Mouse (Mus musculus) brain, adult 2 months (tissue): ENCODE data around the gene Eif4e3.

ENCODE experiments used
- DNase-seq: peaks from one replicate; pipeline ENCODE4 v3.0.0; 2011; ENCODE audit warnings: low read depth, low spot score

The Eif4e3 gene

DNA sequence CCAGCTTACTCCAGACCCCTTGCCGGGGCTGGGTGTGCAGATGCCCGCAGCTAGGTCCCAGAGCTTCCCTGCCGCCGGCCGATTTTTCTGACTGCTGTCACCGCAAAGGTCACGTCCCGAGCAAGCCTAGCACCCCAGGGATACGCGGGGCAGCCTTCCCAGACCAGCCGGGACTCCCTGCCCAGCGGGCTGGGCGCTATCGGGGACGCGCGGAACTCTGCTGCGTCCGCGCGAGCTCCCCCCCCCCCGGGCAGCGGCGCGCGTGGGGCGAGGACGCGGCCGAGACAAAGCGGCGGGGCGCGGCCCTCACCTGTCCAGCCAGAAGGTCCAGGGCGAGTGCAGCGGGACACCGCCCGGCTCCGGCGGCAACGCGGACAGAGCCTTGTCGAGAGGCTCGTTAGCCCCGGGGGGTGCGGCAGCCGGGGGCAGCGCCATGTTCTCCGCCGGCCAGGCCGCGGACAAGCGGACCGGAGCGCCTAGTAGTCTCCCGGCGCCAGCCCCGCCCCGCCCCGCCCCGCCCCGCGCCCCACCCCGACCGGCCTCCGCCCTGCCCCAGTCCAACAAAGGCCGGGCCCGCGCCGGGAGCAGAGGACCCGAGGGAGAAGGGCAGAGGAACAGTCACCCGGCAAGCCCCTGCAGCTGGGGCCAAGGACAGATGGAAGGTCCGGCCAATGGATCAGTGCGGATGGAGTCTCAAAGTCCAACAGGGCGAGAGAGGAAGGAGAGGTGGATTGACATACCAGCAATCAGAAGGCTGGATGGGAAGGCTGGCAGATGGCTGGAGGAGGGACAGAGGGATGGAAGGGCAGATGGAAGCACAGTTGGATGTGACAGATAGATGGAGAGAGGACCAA lies at the start of gene Eif4e3, which contains the start of gene Gm20696:
Gene Eif4e3 (minus strand): TSS at position 454 of the 854 bp plus-strand sequence.
Gene Gm20696 (minus strand): TSS at position 480 of the 854 bp plus-strand sequence.
- peak; percentile 98 for DNase-seq

DNA sequence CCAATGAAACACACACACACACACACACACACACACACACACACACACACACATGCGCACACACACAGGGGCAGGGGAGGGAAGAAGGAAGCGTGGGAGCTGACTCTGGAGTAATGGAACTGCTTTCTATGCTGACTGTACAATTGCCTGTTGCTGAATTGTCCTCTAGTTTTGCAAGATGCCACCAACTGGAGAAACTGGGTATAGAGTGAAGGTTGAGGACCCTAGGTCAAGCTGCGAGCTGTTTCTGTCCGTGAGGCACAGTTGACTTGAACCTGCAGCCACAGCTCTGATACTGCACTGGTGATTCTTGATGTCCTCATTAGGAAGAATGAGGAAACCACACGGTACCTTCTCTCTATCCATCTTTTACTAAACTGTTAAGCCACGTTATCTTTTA lies 49.3 kb upstream of the Eif4e3 start:
- no peak for DNase-seq

DNA sequence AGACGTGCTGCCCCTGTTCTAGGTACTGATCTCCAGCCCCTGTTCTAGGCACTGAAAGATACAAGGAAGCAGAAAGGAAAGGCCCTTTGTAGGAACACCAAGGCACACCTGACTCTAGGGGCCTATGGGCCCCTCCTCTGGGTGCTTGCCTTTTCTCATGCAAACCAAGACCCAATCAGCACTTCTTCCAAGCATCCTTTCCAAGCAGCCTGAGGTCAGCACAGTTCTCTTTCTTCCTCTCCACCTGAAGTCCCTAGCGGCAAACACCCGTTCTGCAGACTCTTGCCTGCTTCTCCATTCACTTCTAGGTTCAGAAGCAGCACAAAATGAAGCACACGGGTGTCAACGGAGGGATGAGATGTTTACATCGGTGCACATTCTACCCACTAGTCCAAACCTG lies 48.6 kb upstream of the Eif4e3 start:
- DNase-seq = no peak

DNA sequence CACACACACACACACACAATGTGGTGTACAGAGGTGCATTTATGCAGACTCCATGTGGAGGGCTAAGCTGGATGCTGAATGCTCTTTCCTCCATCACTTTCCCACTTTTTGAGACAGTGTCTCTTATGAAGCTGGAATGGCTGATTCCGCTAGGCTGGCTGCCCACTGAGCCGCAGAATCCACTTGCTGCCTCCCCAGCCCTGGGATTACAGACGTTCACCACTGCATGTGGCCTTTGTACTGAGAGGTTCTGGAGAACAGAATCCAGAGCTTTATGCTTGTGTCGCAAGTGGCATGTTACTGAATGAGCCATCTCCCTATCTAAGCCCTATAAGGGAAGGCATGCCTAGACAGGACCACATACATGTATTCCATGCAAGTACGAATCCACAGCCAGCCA lies 46.7 kb upstream of the Eif4e3 start:
- no peak for DNase-seq

DNA sequence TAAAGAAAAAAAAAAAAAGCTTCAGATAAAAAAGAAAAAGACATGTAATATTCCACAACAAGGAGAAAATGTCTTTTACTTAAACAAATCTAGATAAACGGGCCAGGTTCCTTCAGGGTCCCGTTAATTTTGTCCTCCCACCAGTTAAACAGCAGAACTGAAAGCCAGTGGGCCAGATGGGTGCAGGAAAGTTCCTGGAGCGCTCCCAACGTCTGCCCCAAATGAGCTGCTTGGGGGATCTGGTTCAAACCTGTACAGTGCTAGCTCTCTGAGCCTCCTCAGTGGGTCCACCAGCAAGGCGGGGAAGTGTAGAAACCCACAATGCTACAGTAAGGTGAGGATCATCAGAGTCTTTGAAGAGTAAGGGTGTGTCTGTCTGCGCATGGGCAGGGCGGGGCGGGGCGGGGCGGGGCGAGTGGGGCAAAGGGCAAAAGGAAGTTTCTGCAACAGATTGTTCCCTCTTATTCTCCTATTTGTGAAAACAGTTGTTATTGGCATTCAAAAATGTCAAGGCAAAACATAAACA lies 45.1 kb upstream of the Eif4e3 start:
- DNase-seq = no peak

DNA sequence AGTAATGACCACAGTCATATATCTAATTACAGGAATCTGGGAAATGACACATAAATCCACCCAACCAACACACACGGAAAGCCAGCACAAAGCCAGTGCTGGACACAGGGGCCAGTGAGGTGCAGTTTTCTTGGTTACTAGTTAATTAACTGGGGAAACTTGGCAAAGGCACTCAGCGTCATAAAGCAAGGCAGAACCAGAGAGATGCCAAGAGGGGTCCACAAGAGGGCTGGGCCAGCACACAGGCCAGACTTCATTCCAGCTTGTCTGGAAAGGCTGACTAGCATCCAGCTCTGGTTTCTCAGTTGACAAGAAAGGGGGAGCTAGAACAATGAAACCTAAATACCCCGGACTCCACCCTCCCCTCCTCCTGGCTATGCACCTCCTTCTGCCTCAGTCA lies 33.9 kb upstream of the Eif4e3 start:
- DNase-seq = no peak

DNA sequence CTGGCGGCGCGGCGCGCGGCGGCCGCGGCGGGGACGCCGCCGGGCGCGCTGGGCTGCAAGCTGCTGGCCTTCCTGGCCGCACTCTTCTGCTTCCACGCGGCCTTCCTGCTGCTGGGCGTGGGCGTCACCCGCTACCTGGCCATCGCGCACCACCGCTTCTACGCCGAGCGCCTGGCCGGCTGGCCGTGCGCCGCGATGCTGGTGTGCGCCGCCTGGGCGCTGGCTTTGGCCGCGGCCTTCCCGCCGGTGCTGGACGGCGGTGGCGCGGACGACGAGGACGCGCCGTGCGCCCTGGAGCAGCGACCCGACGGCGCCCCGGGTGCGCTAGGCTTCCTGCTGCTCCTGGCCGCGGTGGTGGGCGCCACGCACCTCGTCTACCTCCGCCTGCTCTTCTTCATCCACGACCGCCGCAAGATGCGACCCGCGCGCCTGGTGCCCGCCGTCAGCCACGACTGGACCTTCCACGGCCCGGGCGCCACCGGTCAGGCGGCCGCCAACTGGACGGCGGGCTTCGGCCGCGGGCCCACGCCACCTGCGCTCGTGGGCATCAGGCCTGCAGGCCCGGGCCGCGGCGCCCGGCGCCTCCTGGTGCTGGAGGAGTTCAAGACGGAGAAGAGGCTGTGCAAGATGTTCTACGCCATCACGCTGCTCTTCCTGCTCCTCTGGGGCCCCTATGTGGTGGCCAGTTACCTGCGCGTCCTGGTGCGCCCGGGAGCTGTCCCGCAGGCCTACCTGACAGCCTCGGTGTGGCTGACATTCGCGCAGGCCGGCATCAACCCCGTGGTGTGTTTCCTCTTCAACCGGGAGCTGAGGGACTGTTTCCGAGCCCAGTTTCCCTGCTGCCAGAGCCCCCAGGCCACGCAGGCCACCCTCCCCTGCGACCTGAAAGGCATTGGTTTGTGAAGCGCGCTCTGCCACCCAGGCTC lies 26.6 kb upstream of the Eif4e3 start:
- peak; percentile 63 for DNase-seq

DNA sequence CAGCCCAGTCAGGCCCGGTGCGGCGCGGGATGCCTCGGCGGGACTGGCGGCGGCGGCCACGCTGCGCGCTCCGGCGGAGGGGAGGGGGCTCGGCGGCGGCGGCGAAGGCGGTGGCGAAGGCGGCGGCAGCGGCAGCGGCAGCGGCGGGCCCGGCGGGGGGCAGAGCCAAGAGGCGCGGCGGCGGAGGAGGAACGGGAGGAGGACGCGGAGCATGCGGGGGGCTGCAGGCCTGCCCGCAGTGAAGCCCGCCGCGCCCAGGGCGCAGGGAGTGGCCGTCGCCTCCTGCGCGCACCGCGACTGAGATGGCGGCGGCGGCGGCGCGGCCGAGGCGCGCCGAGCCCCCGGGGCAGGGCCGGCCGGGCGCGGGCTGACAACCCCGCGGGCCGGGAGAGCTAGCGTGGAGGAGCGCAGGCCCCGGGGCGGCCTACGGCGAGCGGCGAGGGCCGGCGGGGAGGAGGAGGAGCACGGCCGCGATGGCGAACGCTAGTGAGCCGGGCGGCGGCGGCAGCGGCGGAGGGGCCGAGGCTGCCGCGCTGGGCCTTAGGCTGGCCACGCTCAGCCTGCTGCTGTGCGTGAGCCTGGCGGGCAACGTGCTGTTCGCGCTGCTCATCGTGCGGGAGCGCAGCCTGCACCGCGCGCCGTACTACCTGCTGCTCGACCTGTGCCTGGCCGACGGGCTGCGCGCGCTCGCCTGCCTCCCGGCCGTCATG lies 25.8 kb upstream of the Eif4e3 start, which contains the start of gene Gpr27:
Gene Gpr27 (plus strand): TSS at position 474 of the 710 bp plus-strand sequence.
- DNase-seq = peak; percentile 79

DNA sequence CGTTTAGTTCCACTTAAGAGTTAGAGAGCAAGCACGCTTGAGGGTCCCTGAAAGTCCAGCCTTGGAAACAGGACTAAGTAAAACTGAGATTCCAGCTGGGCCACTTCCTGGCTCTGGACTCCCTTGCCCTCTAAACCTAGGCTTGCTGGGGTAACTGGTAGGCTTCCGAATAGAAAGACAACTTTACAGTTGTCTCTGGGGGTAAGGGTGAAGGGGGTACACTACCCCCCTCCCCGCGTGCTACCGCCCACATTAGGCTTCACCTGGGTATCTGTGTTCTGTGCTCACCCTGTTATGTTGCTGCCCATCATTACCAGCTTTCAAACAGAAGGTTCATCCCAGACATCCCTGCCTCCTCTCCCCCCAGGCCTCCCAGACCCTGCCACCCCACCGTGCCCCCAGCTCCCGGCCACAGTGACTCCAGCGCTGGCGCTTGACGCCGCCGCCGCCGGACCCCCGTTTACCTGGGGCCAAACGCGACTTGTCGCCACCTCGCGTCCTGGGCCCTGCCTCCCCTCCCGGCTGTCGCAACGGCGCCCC lies 25.2 kb upstream of the Eif4e3 start:
- DNase-seq = no peak

DNA sequence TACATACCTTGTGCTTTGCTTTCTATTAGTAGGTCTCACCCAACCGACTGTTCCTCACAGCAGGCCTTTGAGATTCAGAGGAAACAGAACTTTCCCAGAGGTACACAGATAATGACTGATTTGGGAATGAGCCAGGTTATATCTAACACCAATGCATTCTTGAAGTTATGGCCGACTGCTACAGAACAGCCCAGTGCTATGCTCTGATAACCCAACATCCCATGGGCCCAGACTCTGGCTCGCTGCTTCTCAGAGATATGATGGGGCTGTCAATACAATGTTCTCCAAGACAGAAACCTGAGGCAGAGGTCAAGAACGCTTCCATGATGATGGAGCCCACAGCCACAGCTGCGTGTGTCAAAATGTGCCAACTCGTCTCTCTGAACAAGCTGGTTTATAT lies 21.9 kb upstream of the Eif4e3 start:
- DNase-seq = no peak

DNA sequence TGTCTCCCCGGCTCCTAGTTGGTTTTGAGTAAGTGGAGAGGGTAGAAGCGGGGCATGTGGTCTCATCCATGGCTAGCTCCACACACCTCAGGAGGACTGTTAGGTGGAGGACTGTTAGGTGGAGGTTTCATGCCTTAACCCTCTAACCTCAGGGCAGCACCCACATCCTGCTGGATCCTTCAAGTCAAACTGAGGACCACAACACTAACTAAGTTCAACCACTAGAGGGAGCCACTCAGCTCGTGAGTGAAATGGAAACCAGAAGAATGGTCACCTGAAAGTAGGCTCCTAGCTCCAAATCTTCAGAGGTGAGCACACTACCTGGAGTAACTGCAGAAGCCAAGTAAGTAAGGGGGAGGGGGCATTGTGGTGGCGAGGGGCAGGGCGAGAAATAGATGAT lies 18.3 kb upstream of the Eif4e3 start:
- DNase-seq = peak; percentile 68

DNA sequence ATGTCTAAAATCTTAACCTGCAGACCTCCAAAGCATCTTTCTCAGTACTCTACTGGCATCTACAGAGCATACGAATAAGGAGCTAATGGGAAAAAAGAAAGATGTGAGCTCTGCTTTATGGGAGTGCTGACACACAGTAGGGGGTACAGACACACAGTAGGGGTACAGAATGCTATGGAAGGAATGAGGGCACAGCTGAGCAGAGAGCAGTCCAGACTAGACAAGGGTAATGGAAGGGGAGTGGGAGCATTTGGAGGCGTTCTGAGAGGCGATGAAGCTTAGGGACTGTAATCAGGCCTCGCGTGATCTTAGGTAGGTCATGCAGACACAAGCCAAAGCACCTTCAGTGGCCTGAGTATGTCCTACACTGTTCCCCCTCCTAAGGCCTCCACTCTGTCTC lies 17.4 kb upstream of the Eif4e3 start:
- DNase-seq = no peak

DNA sequence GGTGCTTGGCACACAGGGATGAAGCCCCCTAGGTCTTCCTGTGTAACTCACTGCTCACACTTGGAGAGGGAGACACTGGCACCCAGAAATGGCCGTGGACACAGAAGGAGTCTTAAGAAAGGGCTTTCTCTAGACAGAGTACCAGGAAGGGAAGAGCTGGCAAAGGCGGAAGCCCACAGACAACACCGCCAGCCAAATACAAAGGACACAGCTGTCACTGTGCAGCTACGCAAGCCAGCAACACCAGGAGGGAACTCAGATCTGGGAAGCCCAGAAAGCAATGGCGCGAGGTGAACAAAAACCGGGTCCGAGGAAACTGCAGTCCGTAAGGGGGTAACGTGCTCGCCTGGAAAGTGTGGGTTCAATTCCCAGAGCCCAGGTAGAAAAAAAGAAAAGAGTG lies 11.5 kb upstream of the Eif4e3 start:
- peak; percentile 61 for DNase-seq

DNA sequence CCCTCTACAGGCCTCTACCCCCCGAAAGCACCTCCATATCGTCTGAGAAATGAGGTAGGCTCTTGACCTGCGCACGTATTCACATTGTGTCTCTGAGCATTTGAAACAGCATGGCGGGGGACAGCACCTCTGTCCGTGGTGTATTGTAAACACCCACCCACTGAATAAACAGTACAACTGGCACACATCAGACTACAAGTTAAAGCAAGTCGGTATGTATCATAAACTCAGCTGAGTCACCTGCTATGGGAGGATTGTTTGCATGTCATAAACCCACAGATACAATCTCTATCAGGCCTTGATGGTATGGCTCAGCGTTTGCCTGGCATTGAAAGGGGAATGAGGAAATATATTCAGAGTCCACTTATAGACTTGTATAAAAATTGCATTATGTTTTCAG lies 10.8 kb upstream of the Eif4e3 start:
- DNase-seq = no peak

DNA sequence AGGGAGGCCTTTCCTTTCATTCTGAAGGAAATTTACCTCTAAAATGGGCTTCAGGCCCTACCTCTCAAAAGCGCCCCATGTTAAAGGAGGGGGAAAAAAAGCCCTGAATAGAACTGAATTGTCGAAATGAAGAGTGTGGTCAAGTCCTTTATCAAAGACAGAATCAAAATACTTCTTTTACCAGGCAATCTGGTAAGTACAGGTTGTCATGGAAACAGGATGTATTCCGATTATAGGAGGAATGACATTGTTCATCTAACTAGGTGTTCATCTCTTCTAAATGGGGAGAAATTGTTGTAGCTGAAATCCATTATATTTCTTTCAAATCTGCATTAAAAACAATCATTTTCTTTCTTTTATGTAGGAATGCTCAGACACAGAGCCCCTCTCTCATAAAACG lies 7.9 kb upstream of the Eif4e3 start:
- DNase-seq = no peak

DNA sequence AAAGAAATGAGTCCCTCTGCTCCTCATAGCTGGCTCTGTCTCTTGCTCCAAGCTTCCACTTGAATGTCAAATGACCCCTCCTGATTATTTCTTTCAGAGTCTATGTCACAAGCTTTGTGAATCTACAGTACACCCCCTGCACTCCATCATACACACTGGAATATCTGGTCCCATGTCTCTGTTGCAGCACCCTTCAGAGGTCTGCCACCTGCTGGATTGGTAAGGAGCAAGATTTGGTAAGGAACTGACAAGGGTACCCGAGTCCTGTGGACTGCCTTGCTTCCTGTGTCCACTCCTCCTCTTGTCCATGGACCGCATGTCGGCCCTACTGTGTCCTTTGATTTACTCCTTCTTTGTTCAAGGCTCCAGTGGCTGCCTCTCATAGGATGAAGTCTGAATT lies 5.2 kb upstream of the Eif4e3 start:
- DNase-seq = no peak

DNA sequence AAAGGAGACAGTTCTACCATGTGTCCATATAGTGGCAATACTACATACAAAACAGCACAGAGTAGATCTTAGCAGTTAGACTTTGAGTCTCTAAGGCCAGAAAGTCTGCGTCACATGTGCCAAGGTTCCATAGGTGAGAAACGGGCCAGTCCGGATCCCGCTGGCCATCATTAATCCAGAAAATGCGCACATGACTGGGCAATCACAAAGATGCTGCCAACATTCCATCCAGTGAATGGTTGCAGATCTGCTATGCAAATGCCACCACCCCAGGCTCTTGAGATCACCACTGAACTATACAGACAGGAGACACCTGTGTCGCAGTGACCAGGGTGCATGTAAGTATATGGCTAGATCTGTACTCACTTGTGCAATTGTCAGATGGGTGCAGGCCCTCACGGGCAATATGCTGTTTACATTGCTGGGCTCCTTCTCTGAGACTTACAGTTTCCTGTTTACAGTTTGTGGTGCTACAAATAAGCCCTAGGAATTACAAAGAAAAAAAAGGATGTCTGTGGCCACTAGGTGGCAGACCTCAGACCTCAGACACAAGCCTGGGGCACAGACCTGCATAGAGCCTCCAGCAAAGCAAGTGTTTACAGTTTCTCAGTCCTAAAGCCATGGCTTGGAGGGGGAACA lies 4.0 kb upstream of the Eif4e3 start:
- peak; percentile 87 for DNase-seq

DNA sequence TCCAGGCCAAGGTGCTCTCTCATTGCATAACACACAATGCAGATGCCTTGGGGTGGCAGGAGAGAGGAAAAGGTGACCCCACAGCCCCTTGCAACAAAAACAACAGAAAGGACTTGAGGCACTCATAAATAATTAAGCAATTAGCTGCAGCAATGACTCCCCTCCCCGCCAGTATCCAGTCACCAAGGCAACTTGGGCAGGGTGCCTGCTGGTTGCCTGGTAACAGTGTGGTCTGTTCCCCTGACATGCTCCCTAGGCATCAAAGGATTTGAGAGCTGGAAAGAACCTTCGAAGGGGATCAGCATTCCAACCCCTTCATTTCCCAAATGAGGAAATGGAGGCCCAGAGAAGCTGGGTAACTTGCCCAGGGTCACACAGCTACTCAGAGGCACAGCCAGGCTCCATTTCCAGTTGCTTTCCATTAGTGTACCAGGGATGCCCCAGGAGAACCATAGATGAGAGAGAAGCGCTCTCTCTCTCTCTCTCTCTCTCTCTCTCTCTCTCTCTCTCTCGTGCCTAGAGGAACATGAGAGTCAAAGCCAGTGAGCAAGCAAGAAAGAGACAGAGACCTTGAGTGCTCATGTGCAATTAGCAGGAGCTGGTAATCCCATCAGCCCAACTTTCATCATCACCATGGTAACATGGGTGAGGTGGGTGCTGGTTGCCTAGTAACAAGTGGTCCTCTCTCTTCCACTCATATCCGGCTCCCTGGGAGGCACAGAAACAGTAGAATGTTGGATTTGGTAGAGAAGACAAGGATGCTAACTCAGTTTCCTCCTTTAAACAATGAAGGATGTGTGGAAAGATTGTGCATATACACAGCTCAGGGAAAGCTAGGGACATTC lies 3.1 kb upstream of the Eif4e3 start:
- DNase-seq = peak; percentile 91

DNA sequence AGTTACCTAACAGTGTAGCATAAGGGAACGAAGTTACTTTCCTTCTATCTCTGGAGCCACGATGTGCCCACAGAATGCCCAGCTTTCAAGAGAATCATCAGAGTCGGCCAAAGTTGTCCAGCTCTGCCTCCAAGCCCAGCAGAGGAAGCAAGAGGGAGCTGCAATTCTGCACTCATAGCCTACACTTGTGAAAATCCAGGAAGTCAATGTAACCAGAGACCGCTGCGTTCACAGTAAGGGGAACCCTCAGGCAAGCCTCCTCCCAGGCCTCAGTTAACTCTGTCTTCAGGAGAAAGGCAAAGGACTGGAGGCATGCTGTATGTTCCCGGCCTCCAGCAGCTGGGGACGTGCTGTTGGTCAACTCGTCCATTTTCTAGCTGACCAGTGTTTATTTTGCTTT lies 719 bp upstream of the Eif4e3 start:
- no peak for DNase-seq
